Mouse (Mus musculus) kidney, adult 18-20 months (tissue): Measurements from ENCODE around the gene Barhl1.

Source experiments
- DNase-seq: peaks from one replicate; pipeline ENCODE4 v3.0.0; 2021

Barhl1 gene

DNA sequence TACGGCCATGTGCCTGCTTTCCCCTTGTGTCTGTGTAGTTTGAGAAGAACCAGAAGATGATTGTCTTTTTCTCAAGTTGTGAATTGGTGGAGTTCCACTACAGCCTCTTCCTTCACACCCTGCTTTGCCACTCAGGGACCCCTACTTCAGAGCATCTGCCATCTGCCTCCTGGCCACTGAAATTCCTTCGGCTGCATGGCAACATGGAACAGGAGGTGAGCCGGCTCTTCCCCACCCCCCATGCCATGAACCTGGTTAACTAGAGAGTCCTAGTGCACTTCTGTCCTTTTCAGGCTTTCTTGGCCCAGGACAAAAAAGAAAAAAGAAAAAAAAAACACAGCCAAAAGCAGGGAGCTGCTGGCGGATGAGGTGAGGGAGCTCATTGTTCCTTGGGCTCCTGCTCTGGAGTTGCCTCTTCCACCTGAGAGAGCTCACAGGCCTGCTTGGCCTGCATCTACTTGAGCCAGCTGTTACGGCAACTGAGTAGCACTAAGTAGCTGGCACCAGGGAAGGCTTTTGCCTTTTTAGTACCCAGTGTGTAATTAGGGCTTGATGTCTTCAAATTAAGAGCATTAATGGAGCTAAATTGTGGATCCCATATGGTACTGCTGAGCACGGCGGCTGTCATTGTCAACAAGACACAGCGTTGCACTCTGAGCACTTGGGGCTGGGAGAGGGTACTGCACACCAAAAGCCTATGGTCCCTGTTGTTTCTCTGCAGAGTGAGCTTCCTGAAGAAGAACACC, 55.6 kb downstream of the Barhl1 start:
- no peak for DNase-seq

DNA sequence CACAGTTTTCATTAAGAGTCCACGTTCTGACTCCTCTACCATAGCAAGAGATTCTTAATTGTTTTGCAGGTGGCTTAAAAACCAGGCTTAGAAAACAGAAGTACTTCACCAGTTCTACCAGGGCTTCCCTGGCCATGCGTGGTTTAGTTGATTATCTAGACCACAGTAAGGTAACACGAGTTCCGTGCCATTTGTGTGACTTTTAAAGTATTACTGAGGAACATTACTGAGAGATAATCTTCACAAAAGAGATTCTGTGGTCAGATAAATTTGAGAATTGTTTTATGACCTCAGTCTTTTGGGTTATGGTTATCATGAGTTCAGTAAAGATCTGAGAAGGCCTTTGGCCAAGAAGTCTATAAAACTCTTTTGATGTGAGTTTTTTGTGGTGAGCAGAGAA, 57.2 kb downstream of the Barhl1 start:
- no peak for DNase-seq
